8 mouse cellular contexts compared by ENCODE assay signal in the genomic region with DNA sequence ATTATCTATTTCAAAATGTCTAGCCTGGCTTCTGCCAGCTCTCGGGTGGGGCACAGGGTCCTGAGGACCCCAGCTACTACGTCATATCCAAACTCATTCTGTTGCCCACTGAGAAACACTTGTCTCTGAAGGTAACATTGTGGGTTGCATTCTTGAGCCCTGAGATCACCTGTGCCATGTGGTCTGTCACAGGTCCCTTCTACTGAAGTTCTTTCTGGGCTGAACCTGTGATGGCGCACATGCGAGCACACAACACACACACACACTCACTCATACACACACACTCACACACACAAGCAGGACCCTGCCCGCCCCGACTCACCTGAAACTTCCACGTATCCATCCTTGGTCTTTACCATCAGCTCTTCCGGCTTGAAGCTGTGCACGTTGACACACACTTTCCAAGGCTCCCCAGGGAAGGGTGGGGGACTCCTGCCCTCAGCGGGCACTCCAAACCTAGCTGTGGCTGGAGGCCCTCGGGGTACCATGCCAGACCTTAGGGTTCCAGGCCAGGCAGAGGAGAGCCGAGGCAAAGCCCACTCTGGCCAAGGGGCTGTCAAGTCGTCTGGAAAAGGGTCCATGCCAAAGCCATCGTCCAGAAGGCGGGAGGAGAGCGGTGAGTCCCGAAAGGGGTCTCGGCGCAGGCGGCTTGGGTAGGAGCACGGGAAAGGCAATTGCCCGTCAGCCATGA. TPM values are rescaled to one million over a fixed set of nuclear protein-coding genes. Genes with fewer than 3 reads are reported as not detected.
DNase-seq lines count a peak whose midpoint lies in the region; ATAC-seq and TF ChIP-seq lines count a peak whose summit lies in the region.

No protein-coding gene starts in this region.

- peak overlapping the region; percentile 42; the same call in 1 of the 2 replicates for H3K27ac ChIP-seq in forebrain, embryonic 15.5 days (replicated peaks)
- H3K27ac ChIP-seq in limb, embryonic 14.5 days (replicated peaks; ENCODE audit: low read depth, low read length), result peak overlapping the region; percentile 28; the same call in 1 of the 2 replicates
- no peak overlapping the region for H3K27ac ChIP-seq in neural tube, embryonic 13.5 days (replicated peaks)

- no peaks in the 10 kb centered on the region for H3K9me3 ChIP-seq in forebrain, embryonic 15.5 days
- no peaks in the 10 kb centered on the region for H3K9me3 ChIP-seq in limb, embryonic 14.5 days (ENCODE audit: control insufficient read depth, low read length)
- H3K9me3 ChIP-seq in neural tube, embryonic 13.5 days, result no peaks in the 10 kb centered on the region

- peaks cover 53% of the 10 kb centered on the region for H3K79me2 ChIP-seq in C2C12 (ENCODE audit: control insufficient read depth, insufficient read depth)

- peaks cover 13% of the 10 kb centered on the region for H3K36me3 ChIP-seq in C2C12 (ENCODE audit: control insufficient read depth, insufficient read depth)
- H3K36me3 ChIP-seq in forebrain, embryonic 15.5 days, result no peaks in the 10 kb centered on the region
- H3K36me3 ChIP-seq in limb, embryonic 14.5 days (ENCODE audit: control insufficient read depth, insufficient read depth, low read length), result no peaks in the 10 kb centered on the region
- no peaks in the 10 kb centered on the region for H3K36me3 ChIP-seq in neural tube, embryonic 13.5 days

- TF ChIP-seq CTCF in C2C12 (IDR thresholded peaks at IDR 0.05; ENCODE audit: control insufficient read depth, insufficient read depth, insufficient read length), result no peak

- peak; percentile 35 for DNase-seq in adrenal gland, postnatal 10 days
- no peak for DNase-seq in adrenal gland, adult 18-20 months (ENCODE audit: low spot score in 2 of 2)
- no peak for DNase-seq in limb, embryonic 14.5 days (ENCODE audit: low spot score)

- peaks cover 29% of the 10 kb centered on the region for H3K4me1 ChIP-seq in forebrain, embryonic 15.5 days
- peaks cover 34% of the 10 kb centered on the region for H3K4me1 ChIP-seq in limb, embryonic 14.5 days (ENCODE audit: control insufficient read depth, insufficient read depth, low read length)
- peaks cover 38% of the 10 kb centered on the region for H3K4me1 ChIP-seq in neural tube, embryonic 13.5 days (replicated peaks)

- peak overlapping the region; percentile 72 for H3ac ChIP-seq in C2C12 (ENCODE audit: control insufficient read depth, insufficient read length, low read depth)

- 53% methylated on average over 22 of the region's 22 CpGs for WGBS in forebrain, embryonic 15.5 days
- WGBS in limb, embryonic 14.5 days, result 40% methylated on average over 22 of the region's 22 CpGs
- WGBS in neural tube, embryonic 13.5 days, result 54% methylated on average over 22 of the region's 22 CpGs

- no peak for ATAC-seq in forebrain, embryonic 15.5 days (replicated peaks)
- no peak for ATAC-seq in limb, embryonic 14.5 days (ENCODE audit: low FRiP score, low read depth)
- no peak for ATAC-seq in neural tube, embryonic 13.5 days (ENCODE audit: low read depth)
- no peak for ATAC-seq in megakaryocyte, adult 5-6 weeks (ENCODE audit: poor library complexity, severe bottlenecking)
- ATAC-seq in frontal cortex, adult (ENCODE audit: low TSS enrichment), result no peak

- H3K79me3 ChIP-seq in C2C12 (ENCODE audit: low read depth), result peaks cover 31% of the 10 kb centered on the region

- peak overlapping the region; percentile 34 for H3K4me2 ChIP-seq in forebrain, embryonic 15.5 days (replicated peaks)
- H3K4me2 ChIP-seq in limb, embryonic 14.5 days (replicated peaks; ENCODE audit: low read depth, low read length, severe bottlenecking), result peak overlapping the region; percentile 59
- H3K4me2 ChIP-seq in neural tube, embryonic 13.5 days, result peak overlapping the region; percentile 54

- H3K27me3 ChIP-seq in C2C12 (ENCODE audit: control insufficient read depth, insufficient read depth, insufficient read length), result no peaks in the 10 kb centered on the region
- no peaks in the 10 kb centered on the region for H3K27me3 ChIP-seq in forebrain, embryonic 15.5 days
- H3K27me3 ChIP-seq in limb, embryonic 14.5 days (ENCODE audit: control insufficient read depth, insufficient read depth, low read length), result no peaks in the 10 kb centered on the region
- peaks cover 28% of the 10 kb centered on the region for H3K27me3 ChIP-seq in neural tube, embryonic 13.5 days

- no peak for TF ChIP-seq POLR2A in limb, embryonic 14.5 days (IDR thresholded peaks at IDR 0.05; ENCODE audit: borderline replicate concordance, extremely low read depth, insufficient read depth, insufficient read length)

- no peak overlapping the region for H3K9ac ChIP-seq in forebrain, embryonic 15.5 days (replicated peaks)
- peak overlapping the region; percentile 43 for H3K9ac ChIP-seq in limb, embryonic 14.5 days (ENCODE audit: low read depth, low read length, severe bottlenecking)
- H3K9ac ChIP-seq in neural tube, embryonic 13.5 days, result peak overlapping the region; percentile 58

- H3K4me3 ChIP-seq in C2C12 (ENCODE audit: insufficient read depth, poor library complexity, severe bottlenecking), result peak overlapping the region; percentile 42
- peak overlapping the region; percentile 5; the same call in 1 of the 2 replicates for H3K4me3 ChIP-seq in forebrain, embryonic 15.5 days
- H3K4me3 ChIP-seq in limb, embryonic 14.5 days (replicated peaks; ENCODE audit: low read length), result peak overlapping the region; percentile 35
- peak overlapping the region; percentile 22 for H3K4me3 ChIP-seq in neural tube, embryonic 13.5 days

TF ChIP-seq in C2C12, 6 proteins besides CTCF, POLR2A, EP300 and RAD21:
- no peak for TF ChIP-seq MYOG (IDR thresholded peaks at IDR 0.05; ENCODE audit: control insufficient read depth, extremely low read depth, insufficient read length)
- TF ChIP-seq FOSL1 (IDR thresholded peaks at IDR 0.05; ENCODE audit: insufficient read depth, low read length, poor library complexity, severe bottlenecking), result no peak

RNA-seq across cellular contexts. Expression of a gene that starts 0.7 kb away (rescaled TPM):
- total RNA-seq in adrenal gland, postnatal 10 days (2021), result 10 to 100 TPM; 39.3 to 41.3 TPM
- total RNA-seq in adrenal gland, adult 18-20 months (2021), result 100 to 1,000 TPM; 261 to 274 TPM
- 58.6 TPM for polyA plus RNA-seq in C2C12 (2012; fragmentation: generic; extraction: Trizol)
- polyA plus RNA-seq in forebrain, embryonic 15.5 days (2015; fragmentation: Nextera tagmentation; extraction: Ambion mirVana), result 5.6 and 5.7 TPM in 2 replicates
- 25.3 and 25.6 TPM in 2 replicates for polyA plus RNA-seq in limb, embryonic 14.5 days (2012; rRNA removed)
- 16.0 and 19.7 TPM in 2 replicates for polyA plus RNA-seq in limb, embryonic 14.5 days (2014; fragmentation: Nextera tagmentation; extraction: Ambion mirVana)
- polyA plus RNA-seq in neural tube, embryonic 13.5 days (2015; fragmentation: Nextera tagmentation; extraction: Ambion mirVana), result 7.2 and 7.6 TPM in 2 replicates
- not detected in 2 replicates for total RNA-seq in megakaryocyte, adult 5-6 weeks (2015)
- not detected in 2 replicates for total RNA-seq in megakaryocyte, adult 5-6 weeks (2017)
